Mouse (Mus musculus): ENCODE measurements around the gene Csf3. TPM values are rescaled to one million over a fixed set of nuclear protein-coding genes. Genes with fewer than 3 reads are reported as not detected.
A peak's percentile ranks its signal among the peaks of the same experiment; 100 is the strongest.
"Not testable (repeated sequence)": the region's sequence is repeated elsewhere in the genome, so short reads cannot be mapped to it uniquely, and the experiment has no call there.

Gene Csf3
- polyA plus RNA-seq, 1 experiment = not detected

DNA sequence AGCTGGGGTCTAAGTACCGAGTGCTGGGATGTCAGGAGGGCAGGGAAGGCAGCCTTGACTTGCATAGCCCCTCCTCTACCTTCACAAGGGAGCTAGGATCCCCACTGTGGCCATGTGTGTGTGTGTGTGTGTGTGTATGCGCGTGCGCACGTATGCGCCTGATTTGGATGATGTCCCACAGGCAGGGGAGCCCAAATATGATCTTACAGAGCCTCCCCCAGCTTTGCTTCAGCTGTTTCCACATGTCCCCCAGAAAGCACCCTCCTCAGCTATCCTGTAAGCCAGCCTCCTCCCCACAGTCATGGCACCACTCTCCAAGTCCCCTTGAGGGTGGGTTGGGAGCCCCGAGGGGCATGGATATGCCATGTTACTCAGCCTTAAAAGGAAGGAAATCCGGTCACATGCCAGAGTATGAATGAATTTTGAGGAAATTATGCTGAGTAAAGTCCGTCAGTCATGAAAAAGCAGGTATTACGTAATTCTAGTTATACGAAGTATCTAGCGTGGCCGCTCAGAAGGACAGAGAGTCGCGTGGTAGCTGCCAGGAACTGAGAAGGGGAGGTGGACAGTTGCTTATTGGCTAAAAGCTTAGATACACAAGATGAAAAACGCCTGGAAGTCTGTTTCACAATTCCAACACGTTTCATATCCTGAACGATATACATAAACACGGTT is 7.4 kb downstream of the Csf3 start:
- peaks cover 29% of the 10 kb centered on the region for H3K4me1 ChIP-seq (ENCODE audit: control insufficient read depth, insufficient read depth, low read length)
- TF ChIP-seq POLR2A (IDR thresholded peaks at IDR 0.05; ENCODE audit: borderline replicate concordance, extremely low read depth, low read depth, low read length) (no peak), CTCF (IDR thresholded peaks at IDR 0.05; ENCODE audit: insufficient read depth, low read length) (no peak)
- WGBS = 36% methylated on average over 19 of the region's 19 CpGs
- DNase-seq = peak; percentile 34
- no peak overlapping the region for H3K4me3 ChIP-seq (replicated peaks; ENCODE audit: extremely low read depth, low read depth, low read length)

DNA sequence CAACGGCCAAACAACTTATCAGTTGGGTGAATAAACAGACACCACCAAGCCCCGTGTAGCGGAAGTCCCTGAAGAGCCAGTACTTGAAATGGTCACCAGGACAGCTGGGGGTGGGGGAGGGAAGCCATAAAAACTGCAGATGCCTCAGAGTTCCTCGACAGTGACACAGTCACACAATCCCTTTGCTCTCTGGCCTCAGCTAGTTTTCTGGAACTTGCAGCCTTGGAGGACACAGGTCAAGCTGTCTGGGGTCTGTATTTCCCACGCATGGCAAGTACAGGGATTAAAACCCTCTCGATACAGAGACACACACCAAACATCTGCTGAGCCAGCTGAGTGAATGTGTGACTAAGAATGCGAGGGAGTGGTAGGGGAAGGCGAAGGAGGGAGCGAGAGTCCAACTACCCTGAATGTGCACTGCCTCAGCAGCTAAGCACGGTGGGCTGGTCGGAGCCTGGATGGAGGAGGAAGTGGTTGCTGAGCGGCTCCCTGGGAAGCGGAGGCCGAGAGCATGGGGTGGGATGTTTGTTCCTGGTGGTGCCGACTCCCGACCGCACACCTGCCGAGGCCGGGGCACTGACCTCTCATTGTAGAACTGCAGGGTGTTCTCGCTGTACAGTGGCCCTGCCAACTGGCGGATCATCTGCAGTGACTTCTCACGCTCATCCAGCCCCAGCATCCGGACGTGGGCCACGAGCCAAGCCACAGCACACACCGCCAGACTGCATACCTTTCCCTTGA is 8.1 kb downstream of the Csf3 start:
- TF ChIP-seq CTCF (IDR thresholded peaks at IDR 0.05; ENCODE audit: insufficient read depth, low read length) (no peak), POLR2A (IDR thresholded peaks at IDR 0.05; ENCODE audit: borderline replicate concordance, extremely low read depth, low read depth, low read length) (no peak)
- Histone ChIP-seq H3K4me1 (ENCODE audit: control insufficient read depth, insufficient read depth, low read length) (peaks cover 29% of the 10 kb centered on the region), H3K4me3 (replicated peaks; ENCODE audit: extremely low read depth, low read depth, low read length) (no peak overlapping the region)
- WGBS = 32% methylated on average over 26 of the region's 26 CpGs
- DNase-seq = peak; percentile 46

DNA sequence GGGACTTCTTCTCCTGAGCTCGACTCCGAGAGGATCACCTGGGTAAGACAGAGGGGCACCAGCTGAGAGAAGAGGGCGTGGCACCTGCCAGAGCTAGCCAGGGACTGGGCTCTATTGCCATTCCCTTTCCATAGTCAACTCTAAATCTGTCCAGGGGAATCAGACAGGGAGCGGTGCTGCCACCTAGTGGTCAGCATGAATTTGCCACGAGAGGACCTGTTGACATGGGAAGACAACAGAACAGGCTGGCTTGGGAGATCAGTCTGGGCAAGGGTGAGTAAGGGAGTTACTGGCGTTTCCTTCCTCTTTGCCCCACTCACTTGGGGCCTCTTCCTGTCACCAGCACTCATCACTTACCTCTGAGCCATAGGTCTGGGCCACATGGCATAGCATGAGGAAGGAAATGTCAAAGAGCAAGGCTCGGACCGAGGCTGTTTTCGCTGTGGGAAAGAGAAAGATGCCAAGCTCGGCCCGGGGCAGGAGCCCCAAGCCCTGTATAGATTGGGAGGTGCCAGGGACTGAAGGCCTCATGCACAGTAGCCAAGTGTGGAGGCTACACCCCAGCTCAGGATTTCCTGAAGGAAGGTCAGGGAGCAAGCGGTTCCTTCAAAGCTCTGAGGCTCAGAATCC is 9.5 kb downstream of the Csf3 start:
- no peak overlapping the region for H3K4me3 ChIP-seq (replicated peaks; ENCODE audit: extremely low read depth, low read depth, low read length)
- peak; percentile 87 for DNase-seq
- H3K4me1 ChIP-seq (ENCODE audit: control insufficient read depth, insufficient read depth, low read length) = peaks cover 29% of the 10 kb centered on the region
- TF ChIP-seq CTCF (IDR thresholded peaks at IDR 0.05; ENCODE audit: insufficient read depth, low read length) (peak; percentile 96), POLR2A (IDR thresholded peaks at IDR 0.05; ENCODE audit: borderline replicate concordance, extremely low read depth, low read depth, low read length) (no peak)
- WGBS = 29% methylated on average over 12 of the region's 12 CpGs

DNA sequence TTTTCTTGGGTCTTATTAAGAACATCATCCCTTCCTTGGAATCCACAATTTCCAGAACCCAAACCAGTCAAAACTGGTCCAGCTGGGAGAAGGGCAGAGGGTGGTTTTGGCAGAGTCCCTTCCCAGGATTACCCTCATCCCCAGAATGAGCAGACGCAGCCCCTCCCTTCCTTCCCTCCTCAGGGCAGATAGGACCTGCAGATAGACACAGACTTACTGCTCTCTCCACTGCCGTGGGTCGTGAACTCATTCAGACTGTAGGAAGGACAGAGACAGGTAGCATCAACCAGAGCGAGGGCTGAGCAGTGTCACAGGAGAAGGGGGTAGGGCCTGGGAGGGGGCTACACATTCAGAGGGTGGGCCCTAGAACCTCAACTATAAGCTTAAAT is 10.0 kb downstream of the Csf3 start:
- DNase-seq = no peak
- Histone ChIP-seq H3K4me3 (replicated peaks; ENCODE audit: extremely low read depth, low read depth, low read length) (no peak overlapping the region), H3K4me1 (ENCODE audit: control insufficient read depth, insufficient read depth, low read length) (peaks cover 29% of the 10 kb centered on the region)
- 57% methylated on average over 4 of the region's 4 CpGs for WGBS
- TF ChIP-seq CTCF (IDR thresholded peaks at IDR 0.05; ENCODE audit: insufficient read depth, low read length) (no peak), POLR2A (IDR thresholded peaks at IDR 0.05; ENCODE audit: borderline replicate concordance, extremely low read depth, low read depth, low read length) (no peak)

DNA sequence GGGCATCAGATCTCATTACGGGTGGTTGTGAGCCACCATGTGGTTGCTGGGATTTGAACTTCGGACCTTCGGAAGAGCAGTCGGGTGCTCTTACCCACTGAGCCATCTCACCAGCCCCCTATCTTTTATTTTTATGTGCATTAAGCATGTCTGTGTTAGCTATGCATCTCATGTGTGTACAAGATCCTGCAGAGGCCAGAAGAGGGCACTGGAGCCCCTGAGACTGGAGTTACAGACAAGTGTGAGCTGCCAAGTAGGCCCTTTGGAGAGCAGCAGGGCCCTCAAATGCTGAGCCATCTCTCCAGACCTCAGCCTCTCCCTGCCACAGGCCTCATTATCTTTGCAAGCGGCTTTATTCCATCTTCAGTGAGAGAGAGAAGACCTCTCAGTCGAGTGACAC is 10.9 kb downstream of the Csf3 start:
- 83% methylated on average over 6 of the region's 6 CpGs for WGBS
- peaks cover 29% of the 10 kb centered on the region for H3K4me1 ChIP-seq (ENCODE audit: control insufficient read depth, insufficient read depth, low read length)
- peak; percentile 25; the same call in 1 of the 2 replicates for TF ChIP-seq CTCF (IDR thresholded peaks at IDR 0.05; ENCODE audit: insufficient read depth, low read length)
- not testable (repeated sequence) for H3K4me3 ChIP-seq (replicated peaks; ENCODE audit: extremely low read depth, low read depth, low read length); DNase-seq

DNA sequence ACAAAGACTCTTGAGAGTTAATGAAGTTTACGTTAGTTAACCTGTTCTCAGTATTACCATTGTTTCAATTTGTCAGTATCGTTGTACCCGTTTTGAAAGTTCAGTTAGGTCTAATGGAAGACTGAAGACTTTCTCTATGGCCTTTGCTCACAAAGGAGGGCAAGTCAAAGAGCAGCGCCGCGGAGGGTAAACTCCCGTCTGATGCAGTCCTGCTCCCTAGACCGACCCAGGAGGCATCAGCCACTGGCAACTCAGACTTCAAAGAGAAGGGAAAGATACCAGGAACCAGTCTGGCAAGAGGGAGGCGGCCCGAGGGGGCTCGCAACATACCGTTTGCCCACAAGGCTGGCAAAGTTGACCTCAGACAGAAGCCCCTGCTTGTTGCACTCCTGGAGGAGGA is 12.6 kb downstream of the Csf3 start:
- Histone ChIP-seq H3K4me1 (ENCODE audit: control insufficient read depth, insufficient read depth, low read length) (peaks cover 23% of the 10 kb centered on the region), H3K4me3 (replicated peaks; ENCODE audit: extremely low read depth, low read depth, low read length) (no peak overlapping the region)
- TF ChIP-seq CTCF (IDR thresholded peaks at IDR 0.05; ENCODE audit: insufficient read depth, low read length) (no peak), POLR2A (IDR thresholded peaks at IDR 0.05; ENCODE audit: borderline replicate concordance, extremely low read depth, low read depth, low read length) (no peak)
- WGBS = 74% methylated on average over 12 of the region's 12 CpGs
- DNase-seq = no peak

DNA sequence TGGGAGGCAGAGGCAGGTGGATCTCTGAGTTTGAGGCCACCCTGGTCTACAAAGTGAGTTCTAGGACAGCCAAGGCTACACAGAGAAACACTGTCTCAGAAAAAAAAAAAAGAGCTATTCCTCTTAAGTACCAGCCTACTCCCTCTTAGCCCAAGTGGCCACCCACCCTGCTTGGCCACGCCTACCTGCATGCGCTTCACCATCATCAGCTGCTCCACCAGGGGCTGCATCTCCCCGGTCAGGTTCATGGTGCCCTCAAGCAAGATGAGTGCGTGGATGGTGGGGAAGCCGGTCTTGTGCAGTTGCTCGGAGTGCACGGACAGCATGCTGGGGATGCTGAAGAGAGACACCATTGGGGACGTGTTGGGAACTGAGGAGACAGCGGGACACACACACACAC is 14.9 kb downstream of the Csf3 start:
- no peak for DNase-seq
- Histone ChIP-seq H3K4me1 (ENCODE audit: control insufficient read depth, insufficient read depth, low read length) (peaks cover 4% of the 10 kb centered on the region; the same call in 1 of the 2 replicates), H3K4me3 (replicated peaks; ENCODE audit: extremely low read depth, low read depth, low read length) (no peak overlapping the region)
- no peak for TF ChIP-seq POLR2A (IDR thresholded peaks at IDR 0.05; ENCODE audit: borderline replicate concordance, extremely low read depth, low read depth, low read length)
- no peak for TF ChIP-seq CTCF (IDR thresholded peaks at IDR 0.05; ENCODE audit: insufficient read depth, low read length)
- 92% methylated on average over 9 of the region's 9 CpGs for WGBS

DNA sequence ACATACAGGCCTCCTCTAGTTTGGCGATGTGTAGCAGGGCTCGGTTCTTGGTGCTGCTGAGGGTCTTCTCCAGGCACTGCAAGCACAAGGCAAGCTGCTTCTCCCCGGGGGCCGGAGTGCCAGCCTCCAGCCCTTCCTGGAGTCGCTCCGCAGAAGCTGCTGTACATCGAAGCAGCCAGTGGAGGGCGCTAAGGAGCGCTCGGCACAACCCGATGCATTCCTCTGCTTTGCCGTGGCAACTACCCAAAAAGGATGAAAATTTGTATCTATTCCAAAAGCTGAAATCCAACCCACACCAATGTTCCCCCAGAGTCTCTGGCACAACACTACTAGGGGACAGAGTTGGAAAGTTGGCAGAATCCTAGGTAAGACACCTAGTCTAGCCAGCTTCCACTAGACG is 16.8 kb downstream of the Csf3 start:
- 20% methylated on average over 13 of the region's 13 CpGs for WGBS
- DNase-seq = peak; percentile 70
- TF ChIP-seq POLR2A (IDR thresholded peaks at IDR 0.05; ENCODE audit: borderline replicate concordance, extremely low read depth, low read depth, low read length) = no peak
- TF ChIP-seq CTCF (IDR thresholded peaks at IDR 0.05; ENCODE audit: insufficient read depth, low read length) = peak; percentile 84
- Histone ChIP-seq H3K4me3 (replicated peaks; ENCODE audit: extremely low read depth, low read depth, low read length) (no peak overlapping the region), H3K4me1 (ENCODE audit: control insufficient read depth, insufficient read depth, low read length) (peaks cover 14% of the 10 kb centered on the region)

DNA sequence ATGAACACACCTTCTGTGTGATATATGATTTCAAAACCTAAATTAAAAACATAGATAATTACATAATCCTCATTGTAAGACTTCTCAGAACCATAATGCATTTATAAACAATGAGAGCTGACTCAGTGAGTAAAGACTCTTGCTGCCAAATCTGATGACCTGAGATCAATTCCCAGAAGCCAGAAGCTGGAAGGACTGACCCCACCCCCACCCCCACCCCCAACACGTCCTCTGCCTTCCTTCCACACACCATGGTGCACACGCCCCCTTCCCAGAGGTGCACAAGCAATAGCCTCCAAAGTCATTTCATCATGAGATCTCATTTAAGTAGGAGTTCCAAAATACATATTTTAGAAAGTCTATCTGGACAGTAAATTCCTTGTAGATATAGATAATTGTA is 19.7 kb downstream of the Csf3 start:
- 38% methylated on average over 2 of the region's 2 CpGs for WGBS
- no peak for DNase-seq
- Histone ChIP-seq H3K4me1 (ENCODE audit: control insufficient read depth, insufficient read depth, low read length) (peaks cover 14% of the 10 kb centered on the region), H3K4me3 (replicated peaks; ENCODE audit: extremely low read depth, low read depth, low read length) (no peak overlapping the region)
- no peak for TF ChIP-seq POLR2A (IDR thresholded peaks at IDR 0.05; ENCODE audit: borderline replicate concordance, extremely low read depth, low read depth, low read length)
- TF ChIP-seq CTCF (IDR thresholded peaks at IDR 0.05; ENCODE audit: insufficient read depth, low read length) = no peak
